Mouse (Mus musculus): ENCODE measurements at regions not wholly inside any gene's neighbourhood (a gene's known extent, or its start where the extent isn't known, plus 50 kb on each side); places are given as distances from the start of the nearest gene placed in this dataset.

DNA sequence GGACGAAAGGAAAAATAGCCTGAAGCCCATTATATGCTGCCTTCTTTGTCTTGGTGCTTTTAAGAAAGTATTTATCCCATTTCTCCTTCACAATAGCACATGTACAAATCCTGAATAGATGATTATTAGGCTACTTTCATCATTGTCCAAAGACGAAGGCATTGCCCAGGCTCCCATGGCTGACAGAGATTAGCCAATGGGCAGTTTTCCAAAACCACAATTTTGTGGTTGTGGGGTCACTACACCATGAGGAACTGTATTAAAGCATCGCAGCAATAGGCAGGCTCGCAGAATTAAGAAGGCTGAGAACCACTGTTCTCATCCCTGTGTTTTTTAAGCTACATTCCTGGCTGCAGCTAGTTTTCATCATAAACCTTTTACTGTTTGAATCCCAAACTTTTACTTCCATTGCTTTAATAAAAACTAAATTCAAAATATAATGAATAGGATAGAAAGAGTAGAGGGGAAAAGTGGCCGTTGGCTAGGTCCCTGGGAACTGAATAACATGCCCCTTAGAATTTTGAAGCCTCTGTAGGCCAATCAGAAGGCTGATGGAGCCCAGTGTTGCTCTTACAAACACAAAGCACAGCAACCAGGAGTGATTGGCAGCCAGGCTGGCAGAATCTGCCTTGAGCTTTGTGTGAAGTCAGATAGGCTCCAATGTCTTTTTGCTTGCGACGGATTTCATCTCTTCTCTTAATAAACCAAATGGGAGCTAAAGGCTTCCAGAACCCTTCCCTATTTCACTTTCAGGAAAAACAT, 199.7 kb downstream of the Galc start:
- no peak for TF ChIP-seq CTCF (IDR thresholded peaks at IDR 0.05; ENCODE audit: control insufficient read depth, insufficient read depth, insufficient replicate concordance, low read depth, low read length)
- no peak for TF ChIP-seq POLR2A (IDR thresholded peaks at IDR 0.05; ENCODE audit: control insufficient read depth, low read depth, low read length)

Measured in testis, adult 2 months (tissue).